Mouse (Mus musculus): ENCODE results near the gene Auts2. TPM values are rescaled to one million over a fixed set of nuclear protein-coding genes. Genes with fewer than 3 reads are reported as not detected.

Gene Auts2
- total RNA-seq, 4 experiments from 2014 or later = 126 to 150 (median 139) TPM

DNA sequence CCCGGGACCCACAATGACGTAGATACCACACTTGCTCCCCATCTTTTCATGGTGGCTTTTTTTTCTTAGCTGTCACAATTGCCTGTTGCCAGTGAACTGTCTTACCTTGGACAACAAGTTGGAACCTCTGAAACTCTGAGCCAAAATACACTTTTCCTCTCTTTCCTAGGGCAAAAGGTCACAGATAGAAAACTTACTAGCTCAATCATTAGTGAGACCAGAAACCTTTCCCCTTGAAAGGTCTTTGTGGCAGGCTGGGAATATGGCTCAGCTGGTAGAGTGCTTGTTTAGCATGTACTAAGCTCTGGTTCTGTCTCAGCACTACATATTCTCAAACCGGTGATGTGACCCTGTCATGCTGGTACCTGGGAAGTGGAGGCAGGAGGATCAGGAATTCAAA is 93.1 kb downstream of the Auts2 start:
- no peak for DNase-seq (ENCODE audit: low spot score in 2 of 2)

DNA sequence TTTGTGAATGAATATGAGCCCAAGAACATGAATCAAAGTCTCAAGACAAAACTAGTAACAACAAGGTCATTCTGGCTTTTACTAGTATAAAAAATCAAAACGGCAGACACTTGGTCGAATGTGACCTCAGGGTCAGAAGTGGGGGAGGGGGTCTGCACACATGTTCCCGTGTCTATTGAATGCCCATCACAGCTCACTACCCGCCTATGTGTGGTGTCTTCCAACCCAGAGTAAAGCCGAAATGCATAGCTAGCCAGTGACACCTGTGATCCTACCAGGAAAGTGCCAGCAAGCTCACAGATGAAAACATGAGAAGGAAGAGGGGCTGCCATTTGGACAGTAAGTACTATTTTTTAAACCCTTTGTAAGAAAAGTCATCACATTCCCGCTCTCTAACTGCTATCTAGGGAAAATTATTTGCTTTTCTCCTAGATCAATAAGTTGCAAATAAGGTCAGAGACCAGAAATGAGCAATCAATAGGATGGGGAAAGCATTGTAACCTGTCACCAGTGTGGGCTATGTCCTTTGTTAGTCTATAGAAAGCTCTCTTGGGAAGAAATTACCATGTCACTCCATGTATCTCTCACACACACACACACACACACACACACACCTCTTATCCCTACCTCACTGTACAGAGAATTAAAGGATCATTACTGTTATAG is 94.6 kb downstream of the Auts2 start:
- DNase-seq (ENCODE audit: low spot score in 2 of 2) = no peak

DNA sequence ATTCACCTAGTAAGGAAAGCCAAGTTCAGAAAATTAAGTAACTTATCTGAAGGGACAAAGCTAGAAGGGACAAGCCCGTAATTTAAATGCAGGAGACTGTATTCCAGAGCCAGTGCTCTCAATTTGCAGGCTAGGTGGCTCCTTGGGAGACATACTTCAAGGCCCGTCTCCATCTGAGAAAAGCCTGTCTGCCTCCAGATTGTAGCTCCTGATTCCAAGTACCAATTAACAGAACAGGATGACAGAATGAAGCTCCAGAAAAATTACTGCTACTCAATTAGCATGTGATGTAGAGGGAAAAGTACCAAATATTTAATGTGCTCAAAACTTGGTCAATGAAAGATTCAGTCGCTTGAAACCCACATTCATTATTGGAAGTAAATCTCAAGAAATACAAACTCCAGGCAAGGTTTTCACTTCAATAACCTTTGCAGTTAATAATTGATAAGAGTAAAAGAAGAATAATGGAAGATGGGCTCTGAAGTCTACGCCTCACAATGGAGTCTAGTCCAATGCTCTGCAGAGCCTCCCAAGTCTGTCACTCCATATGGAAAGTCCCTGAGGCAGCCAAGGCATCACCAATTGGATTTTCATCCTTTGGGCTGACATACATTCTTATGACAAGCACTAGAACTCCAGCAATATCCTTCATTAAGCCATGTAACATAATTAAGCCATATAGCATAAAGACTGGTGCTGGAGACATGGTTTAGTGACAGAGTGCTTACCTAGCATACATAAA is 97.8 kb downstream of the Auts2 start:
- no peak for DNase-seq (ENCODE audit: low spot score in 2 of 2)

DNA sequence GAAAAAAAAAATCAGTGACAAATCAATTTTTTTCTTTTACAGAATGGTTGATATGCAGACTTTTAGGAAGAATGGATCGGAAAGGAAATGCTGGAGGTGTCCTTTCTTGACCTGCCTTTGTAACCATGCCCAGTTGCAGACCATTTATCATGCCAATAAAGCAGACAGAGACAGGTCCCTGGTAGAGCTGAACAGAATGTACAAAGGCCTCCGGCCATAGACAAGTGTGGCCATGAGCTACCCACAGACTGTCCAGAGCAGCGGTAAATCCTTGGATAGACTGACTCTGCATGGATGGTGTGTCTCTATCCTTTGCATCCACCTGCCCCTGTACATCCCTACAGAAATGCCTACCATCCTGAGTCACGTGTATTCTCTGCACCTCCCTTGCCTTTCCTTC is 100.2 kb downstream of the Auts2 start:
- no peak for DNase-seq (ENCODE audit: low spot score in 2 of 2)

DNA sequence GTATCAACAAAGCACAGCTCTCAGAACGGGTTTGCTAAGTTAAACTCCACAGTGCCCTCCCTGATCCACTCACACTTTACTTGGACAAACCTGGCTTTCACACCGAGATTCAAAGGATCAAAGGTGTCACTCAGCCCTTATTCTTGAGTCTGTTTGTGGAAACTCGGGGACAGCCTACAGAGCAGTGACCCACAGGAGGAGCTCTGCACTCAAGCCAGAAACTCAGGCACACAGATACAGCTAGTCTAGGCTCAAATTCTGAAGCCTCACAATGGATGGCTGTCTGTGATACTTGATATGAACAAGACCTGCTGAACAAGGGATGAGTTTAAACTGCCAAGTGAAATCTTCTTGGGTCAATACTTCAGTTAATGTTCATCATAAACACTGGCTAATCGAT is 104.7 kb downstream of the Auts2 start:
- no peak for DNase-seq (ENCODE audit: low spot score in 2 of 2)

DNA sequence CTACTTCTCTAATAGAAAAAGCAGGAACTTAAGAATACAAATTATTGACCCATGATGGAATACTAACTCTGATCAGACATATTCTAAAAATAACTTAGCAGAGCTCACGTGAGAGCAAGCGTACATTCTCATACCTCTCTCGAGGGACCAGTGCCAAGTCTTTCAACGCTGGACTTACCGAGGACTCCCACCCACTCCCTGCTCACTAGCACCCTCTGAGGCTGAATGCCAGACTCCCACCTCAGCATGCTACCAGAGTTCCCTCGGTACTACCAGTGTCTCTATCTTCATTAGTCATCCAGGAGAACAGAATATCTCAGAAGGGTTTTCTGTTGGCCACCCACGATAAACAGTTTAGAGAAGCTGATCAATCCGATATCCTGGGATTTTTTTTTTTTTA is 105.2 kb downstream of the Auts2 start:
- DNase-seq (ENCODE audit: low spot score in 2 of 2) = no peak

DNA sequence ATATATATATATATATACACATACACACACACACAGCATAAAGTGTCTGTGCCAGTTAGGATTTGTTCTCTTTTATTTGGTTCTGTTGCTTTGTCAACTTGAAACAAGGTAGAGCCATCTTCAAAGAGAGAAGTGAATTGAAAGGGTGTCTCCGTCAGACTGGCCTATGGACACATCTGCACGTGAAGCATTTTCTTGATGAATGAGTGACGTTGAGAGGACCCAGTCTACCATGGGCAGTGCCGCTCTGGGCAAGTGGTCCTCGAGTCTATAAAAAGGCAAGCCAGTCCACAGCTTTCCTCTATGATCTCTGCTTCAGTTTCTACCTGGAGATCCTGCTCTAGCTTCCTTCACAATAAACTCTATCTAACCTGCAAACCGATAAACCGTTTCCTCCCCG is 105.7 kb downstream of the Auts2 start:
- DNase-seq (ENCODE audit: low spot score in 2 of 2) = no peak

DNA sequence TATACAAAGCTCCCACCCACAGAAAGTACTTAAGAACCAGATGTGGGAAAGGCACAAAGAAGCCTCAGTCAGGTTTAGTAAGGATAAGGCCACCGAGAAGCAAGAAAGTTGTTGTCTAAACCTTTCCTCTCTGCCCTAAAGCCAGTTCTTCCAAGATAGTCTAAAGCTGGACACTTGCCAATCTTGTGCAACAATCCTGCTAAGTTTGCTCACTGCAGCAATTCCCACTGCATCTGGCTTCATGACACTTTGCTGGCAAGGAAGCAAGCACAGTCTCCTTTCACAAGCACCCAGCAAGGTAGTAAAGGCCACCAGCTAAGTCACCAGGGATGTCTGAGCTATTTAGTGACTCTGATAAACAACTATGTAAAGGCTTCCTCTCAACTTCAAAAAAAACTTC is 106.2 kb downstream of the Auts2 start:
- no peak for DNase-seq (ENCODE audit: low spot score in 2 of 2)

DNA sequence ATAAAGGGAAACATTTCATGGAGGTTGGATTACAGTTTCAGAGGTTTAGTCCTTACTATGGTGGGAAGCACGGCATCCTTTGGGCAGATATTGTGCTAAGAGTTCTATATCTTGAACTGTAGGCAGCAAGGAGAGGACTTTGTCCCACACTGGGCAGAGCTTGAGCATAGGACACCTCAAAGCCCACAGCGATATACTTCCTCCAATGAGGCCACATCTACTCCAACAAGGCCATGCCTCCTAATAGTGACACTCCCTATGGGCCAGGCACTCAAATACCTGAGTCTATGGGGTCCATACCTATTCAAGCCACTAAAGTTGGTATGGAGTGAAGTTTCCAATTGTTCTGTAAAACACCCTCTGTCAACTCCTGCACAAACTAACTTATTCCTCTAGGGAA is 106.7 kb downstream of the Auts2 start:
- no peak for DNase-seq (ENCODE audit: low spot score in 2 of 2)

DNA sequence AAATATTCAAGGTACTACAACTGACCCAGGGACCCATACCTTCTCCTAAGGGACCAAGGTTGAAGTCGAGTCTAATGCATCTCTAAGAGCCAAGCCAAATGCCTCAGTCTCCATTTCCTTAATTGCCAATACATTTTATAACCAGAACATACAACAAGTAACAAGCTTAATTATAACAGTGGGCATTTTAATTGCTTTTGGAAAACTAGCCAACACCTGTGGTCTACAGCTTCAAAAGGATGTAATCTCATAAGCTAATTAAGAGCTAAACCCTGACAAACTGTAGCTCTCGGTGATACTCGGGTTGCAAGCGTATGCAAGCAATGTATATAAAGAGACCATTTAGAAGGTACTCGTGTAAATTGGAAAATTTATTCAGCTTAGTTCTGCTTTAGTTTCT is 107.7 kb downstream of the Auts2 start:
- no peak for DNase-seq (ENCODE audit: low spot score in 2 of 2)

DNA sequence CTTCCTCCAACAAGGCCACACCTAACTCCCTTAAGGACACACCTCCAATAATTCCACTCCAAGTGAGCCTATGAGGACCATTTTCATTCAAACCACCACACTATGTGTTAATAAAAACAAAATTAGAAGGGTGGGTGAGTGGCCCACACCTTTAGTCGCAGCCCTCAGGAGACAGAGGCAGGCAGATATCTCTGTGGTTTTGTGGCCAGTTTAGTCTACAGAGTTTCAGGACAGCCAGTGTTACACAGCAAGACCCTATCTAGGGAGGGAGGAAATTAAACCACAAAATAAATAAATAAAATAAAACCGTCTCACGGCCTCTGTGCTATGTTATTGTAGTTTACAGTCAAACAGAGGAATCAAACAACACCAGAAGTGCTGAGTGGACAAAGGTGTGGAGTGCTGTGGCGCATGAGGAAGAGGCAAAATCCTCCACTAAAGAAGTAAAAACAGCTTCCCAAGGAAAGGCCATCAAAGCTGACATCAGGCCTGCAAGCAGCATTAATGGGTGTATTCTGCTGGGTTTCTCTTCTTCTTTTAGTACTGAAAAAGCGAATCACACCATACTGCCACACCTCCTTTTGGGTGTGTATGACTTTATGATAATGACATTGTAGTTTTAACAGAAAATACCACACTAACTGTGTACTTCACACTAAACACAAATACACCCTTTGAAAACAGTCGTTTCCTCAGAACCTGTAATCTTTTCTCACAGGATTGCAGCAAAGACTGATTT is 109.6 kb downstream of the Auts2 start:
- no peak for DNase-seq (ENCODE audit: low spot score in 2 of 2)

DNA sequence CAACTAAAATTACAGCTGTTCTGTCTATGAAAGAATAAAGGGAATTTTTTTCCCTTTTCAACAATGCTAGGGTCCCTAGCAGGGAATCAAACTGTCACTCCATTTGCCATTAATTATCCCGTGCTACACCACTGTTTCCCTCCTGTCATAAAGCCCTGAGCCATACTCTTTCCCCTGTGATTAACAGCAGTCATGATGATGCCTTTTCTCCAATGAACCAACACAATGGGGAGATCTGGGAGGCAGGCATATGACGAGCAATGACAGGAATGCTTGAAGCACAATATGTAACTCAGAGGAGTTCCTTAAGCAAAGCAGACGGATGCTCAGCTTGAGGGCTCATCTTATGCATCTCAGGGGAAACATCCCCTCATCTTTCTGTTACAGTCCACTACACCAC is 113.8 kb downstream of the Auts2 start:
- no peak for DNase-seq (ENCODE audit: low spot score in 2 of 2)

DNA sequence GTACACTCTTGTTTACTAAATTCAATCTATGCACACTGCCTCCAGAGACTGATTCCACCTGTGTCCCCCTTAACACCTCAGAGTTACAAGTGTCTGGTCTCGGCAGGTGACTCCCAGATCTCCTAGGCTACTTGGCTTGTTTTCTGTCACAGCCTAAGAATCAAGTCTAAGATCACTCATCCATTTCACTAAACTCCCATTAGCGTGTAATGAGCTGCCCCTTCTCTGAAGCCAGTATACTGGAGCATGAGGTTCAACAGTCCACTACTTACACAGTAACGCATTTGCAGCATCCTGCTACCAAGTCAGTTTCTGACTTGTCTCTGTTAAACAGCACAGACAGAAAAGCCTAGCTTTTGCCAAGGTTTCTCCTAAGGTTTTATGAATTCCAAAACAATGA is 116.8 kb downstream of the Auts2 start:
- DNase-seq (ENCODE audit: low spot score in 2 of 2) = no peak

DNA sequence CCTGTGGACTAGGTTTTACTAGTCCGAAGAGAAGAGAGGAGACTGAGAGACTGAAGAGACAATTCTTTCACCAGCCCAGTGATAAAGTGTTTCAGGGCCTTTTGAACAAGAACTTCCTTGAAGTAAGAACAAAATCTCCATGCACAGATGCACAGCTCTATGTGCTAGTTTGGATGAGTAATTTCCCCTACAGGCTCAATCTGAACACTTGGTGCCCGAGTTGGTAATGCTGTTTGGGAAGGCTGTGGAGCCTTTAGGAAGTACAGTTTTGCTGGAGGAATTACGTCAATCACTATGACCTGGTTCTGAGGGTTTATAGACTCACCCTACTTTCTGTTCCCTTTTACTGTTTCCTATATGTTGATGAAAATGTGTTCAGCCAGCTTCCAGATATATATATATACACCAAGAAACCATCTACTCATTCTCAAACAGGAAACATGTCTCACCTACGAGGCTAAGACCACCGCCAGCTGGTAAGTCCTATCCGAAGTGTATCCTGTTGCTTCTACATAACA is 117.3 kb downstream of the Auts2 start:
- DNase-seq (ENCODE audit: low spot score in 2 of 2) = no peak

DNA sequence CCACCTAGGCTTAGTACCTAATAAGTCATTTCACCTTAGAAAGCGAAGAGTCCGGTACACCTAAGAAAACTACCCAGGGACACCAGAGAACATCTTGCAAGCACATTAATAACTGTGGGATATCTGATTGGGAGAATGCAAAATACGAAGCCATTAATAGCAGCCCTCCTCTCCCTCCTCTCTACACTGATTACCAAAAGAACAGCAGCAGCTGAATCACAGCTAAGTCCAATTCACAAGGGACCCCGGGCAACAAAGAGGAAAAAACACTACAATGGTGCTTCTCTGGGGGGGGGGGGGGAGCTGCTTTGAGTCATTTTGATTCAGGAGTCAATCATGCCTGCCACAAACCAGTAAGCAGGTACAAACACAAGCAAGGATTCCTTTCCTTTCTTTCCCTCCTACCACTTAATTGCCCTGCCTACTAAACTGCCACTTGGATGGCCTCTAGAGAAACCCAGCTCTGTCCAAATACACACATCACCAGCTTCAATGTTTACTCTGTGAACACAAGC is 132.7 kb downstream of the Auts2 start:
- DNase-seq (ENCODE audit: low spot score in 2 of 2) = no peak

DNA sequence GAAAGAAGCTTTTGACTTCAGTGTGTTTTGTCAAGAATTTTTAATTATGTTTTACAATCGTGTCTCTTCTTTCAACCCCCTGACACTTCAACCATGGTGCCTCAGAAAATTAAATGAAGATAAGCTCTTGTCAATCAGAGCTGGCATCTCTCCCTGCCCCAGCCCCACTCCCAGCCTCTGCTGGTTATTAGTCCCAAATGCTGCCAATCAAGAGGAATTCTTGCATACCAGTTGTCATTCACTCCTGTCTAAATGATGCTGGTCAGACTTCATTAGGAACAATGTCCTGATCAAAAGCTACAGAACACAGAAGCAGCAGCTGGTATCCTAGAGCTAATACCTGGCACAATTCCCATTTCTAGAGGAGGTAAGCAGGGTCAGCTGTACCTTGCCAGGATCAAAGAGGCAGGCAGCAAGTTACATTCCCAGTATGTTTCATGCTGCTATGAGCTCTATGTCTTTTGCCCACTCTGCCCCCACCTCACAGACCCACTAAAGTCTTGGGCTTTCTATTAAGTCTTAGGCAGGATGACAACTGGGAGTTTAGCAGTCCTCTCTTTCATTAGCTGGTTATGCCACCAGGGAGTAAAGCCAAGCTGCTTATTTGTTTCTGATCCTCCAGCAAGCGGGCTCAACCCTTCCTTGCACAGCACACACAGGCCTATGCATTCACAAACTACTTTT is 134.1 kb downstream of the Auts2 start:
- no peak for DNase-seq (ENCODE audit: low spot score in 2 of 2)

DNA sequence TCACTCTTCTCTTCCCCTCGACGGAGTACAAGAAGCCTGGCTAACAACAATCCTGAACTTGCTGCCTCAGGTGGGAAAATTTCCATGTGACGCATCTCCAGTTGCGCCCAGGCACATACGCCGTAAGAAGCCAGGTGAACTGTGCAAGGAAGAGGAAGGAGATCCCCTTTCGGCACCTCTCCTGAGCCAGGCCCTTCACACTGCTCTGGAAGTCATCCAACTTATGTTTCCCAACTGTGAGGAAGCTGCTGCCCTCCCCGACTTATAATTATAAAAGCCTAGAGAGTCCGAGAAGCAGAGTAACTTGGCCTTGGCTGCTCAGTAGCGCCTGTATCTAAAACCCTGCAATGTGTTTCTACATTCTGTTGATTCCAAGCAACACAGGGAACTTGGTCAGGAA is 142.6 kb downstream of the Auts2 start:
- no peak for DNase-seq (ENCODE audit: low spot score in 2 of 2)

DNA sequence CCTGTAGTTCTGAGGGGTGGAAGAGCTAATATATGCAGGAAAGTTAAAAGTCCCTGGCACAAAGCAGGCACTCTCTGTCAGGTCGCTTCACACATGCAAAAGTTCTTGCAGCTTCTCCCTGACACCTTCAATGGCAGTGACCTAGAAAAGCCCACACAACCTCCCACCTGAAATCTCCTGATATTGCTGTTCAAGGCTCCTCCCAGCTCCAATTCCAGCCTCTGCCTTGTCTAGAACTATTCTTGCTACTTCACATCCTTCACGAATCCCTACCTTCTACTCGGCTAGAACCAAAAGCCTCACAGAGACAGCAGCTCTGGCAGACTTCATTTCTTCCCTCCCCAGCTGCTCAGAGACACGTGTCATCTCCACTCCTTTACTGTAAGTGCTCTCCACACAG is 143.7 kb downstream of the Auts2 start:
- no peak for DNase-seq (ENCODE audit: low spot score in 2 of 2)

DNA sequence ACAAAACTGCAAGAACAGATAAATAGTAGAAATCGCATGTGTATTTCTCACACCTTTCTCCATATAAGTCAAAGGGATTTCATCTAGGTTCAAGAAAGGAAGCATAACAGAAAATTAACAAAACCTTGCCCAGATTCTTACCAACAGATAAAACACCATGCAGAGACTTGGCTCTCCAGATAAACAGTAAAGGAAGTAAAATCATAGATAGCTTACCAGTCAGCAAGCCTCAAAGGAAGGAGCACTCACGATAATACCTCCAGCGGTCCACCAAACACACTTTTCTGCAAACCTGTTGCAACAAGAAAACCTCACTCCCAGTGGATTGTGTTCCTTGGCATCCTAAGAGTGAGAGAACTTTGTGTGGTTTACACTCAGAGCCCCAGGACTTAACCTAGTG is 147.2 kb downstream of the Auts2 start:
- no peak for DNase-seq (ENCODE audit: low spot score in 2 of 2)

DNA sequence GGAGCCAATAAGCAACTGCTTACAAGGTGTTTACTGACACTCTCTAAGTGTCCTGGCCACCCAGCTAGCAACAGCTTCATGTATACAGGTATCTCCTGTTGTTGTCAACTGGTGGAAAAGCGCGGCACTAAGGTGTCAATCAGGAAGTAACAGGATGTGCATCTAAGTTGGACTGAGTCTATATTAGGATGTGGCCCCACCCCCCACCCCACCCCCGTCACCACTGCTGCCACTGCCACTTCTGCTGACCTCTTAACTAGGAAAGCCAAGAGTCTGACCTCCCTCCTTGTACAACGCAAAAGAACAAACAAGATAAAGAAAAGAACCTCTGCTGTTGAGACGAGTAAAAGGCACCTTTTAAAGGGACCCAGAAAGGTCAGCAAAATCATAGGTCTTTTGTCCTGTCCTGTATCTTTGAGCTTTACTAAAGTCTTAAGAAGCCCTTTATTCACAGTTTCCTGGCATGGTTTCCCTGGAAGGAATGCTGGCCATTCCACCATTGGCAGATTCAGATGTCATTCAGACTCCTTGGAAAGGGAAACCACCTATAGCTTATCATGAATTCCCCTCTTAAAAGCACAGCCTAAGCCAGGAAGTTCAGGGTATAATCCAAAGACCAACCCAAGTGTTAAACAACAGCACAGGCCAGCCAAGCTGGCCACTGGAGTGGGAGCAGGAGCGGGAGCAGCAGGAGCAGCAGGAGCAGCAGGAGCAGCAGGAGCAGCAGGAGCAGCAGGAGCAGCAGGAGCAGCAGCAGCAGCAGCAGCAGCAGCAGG is 148.2 kb downstream of the Auts2 start:
- DNase-seq (ENCODE audit: low spot score in 2 of 2) = no peak

Data from layer of hippocampus, adult 8-10 months (tissue).